Mouse (Mus musculus) liver, embryonic 16.5 days (tissue): ENCODE measurements around the gene Fam228b. TPM values are rescaled to one million over a fixed set of nuclear protein-coding genes. Genes with fewer than 3 reads are reported as not detected.
"Not testable (repeated sequence)": the region's sequence is repeated elsewhere in the genome, so short reads cannot be mapped to it uniquely, and the experiment has no call there.

Experiments used
- ATAC-seq: fragments of 200-750 bp; cut with Nextera tagmentation; 2 replicates; pipeline ENCODE4 v1.8.0; 2017; ENCODE audit warnings: low read depth, mild to moderate bottlenecking, moderate number of reproducible peaks, moderate library complexity
- H3K27ac ChIP-seq: fragments of 300-500 bp; sonication (generic); 2 replicates; pipeline ENCODE4 v1.5.1; 2014; ENCODE audit warnings: mild to moderate bottlenecking, low read length
- H3K27me3 ChIP-seq: fragments of 300-500 bp; sonication (generic); 2 replicates; pipeline ENCODE4 v1.6.1; 2014; ENCODE audit warnings: low read depth, low read length, mixed read lengths; ENCODE audit not compliant: control insufficient read depth, insufficient read depth
- H3K36me3 ChIP-seq: fragments of 300-500 bp; sonication (generic); 2 replicates; pipeline ENCODE4 v1.6.1; 2014; ENCODE audit warnings: mild to moderate bottlenecking; ENCODE audit not compliant: control insufficient read depth, insufficient read depth
- H3K4me1 ChIP-seq: fragments of 300-500 bp; sonication (generic); 2 replicates; pipeline ENCODE4 v1.6.1; 2014; ENCODE audit warnings: low read depth, low read length, mixed read lengths; ENCODE audit not compliant: control insufficient read depth
- H3K4me2 ChIP-seq: fragments of 300-500 bp; sonication (generic); 2 replicates; pipeline ENCODE4 v1.6.1; 2014; ENCODE audit warnings: low read depth, low read length, mixed read lengths
- H3K4me3 ChIP-seq: fragments of 300-500 bp; sonication (generic); 2 replicates; pipeline ENCODE4 v1.5.1; 2014; ENCODE audit warnings: low read depth, mild to moderate bottlenecking, low read length
- H3K9ac ChIP-seq: fragments of 300-500 bp; sonication (generic); 2 replicates; pipeline ENCODE4 v1.6.1; 2014; ENCODE audit warnings: low read depth, low read length
- H3K9me3 ChIP-seq: fragments of 300-500 bp; sonication (generic); replicated peaks from 2 replicates; pipeline ENCODE4 v1.6.1; 2016; ENCODE audit warnings: low read length; ENCODE audit not compliant: control insufficient read depth
- WGBS: fragments of 180-500 bp; shearing (Covaris S2); extraction: QIAGEN DNeasy Blood & Tissue Kit; methylation state at CpG from one replicate; pipeline ENCODE4 v1.1.7; 2014; ENCODE audit not compliant: insufficient replicate concordance; 5-methylcytosine and 5-hydroxymethylcytosine counted together
- polyA plus RNA-seq: library from polyadenylated mRNA; unstranded; fragments of >200 nt; fragmentation: Nextera tagmentation; extraction: Ambion mirVana; gene quantifications from 2 replicates; pipeline ENCODE4 v1.2.1, GENCODE M21; 2015

Gene Fam228b
- polyA plus RNA-seq, 1 experiment from 2014 or later = 0.42 TPM

- H3K36me3 ChIP-seq, H3K9ac ChIP-seq, H3K4me2 ChIP-seq, H3K9me3 ChIP-seq, H3K27me3 ChIP-seq, H3K4me3 ChIP-seq, H3K27ac ChIP-seq, ATAC-seq, H3K4me1 ChIP-seq: not testable (repeated sequence)
- WGBS = 83% methylated on average over 25 of the region's 25 CpGs
Observed at GRCm38 (mm10) chr12:4788128-4788527, 19.1 kb upstream of the Fam228b start.

GRCm38 (mm10) chr12:4784466-4784865, 15.4 kb upstream of the Fam228b start:
- Histone ChIP-seq H3K27me3 (no peaks in the 10 kb centered on the region), H3K27ac (no peak overlapping the region), H3K4me3 (no peak overlapping the region), H3K9ac (no peak overlapping the region), H3K9me3 (no peaks in the 10 kb centered on the region), H3K4me2 (no peak overlapping the region), H3K4me1 (no peaks in the 10 kb centered on the region), H3K36me3 (no peaks in the 10 kb centered on the region)
- ATAC-seq = no peak
- 54% methylated on average over 2 of the region's 2 CpGs for WGBS

GRCm38 (mm10) chr12:4783598-4783997, 14.5 kb upstream of the Fam228b start:
- Histone ChIP-seq H3K9me3 (no peaks in the 10 kb centered on the region), H3K27ac (no peak overlapping the region), H3K4me1 (no peaks in the 10 kb centered on the region), H3K36me3 (no peaks in the 10 kb centered on the region), H3K4me3 (no peak overlapping the region), H3K27me3 (no peaks in the 10 kb centered on the region), H3K9ac (no peak overlapping the region), H3K4me2 (no peak overlapping the region)
- WGBS = 56% methylated on average over 5 of the region's 5 CpGs
- ATAC-seq = no peak

- not testable (repeated sequence) for H3K36me3 ChIP-seq, H3K9me3 ChIP-seq, H3K27ac ChIP-seq
Observed at GRCm38 (mm10) chr12:4781725-4782404, 12.8 kb upstream of the Fam228b start.

GRCm38 (mm10) chr12:4781270-4781669, 12.2 kb upstream of the Fam228b start:
- Histone ChIP-seq H3K27me3 (no peaks in the 10 kb centered on the region), H3K4me3 (no peak overlapping the region), H3K9ac (no peak overlapping the region), H3K36me3 (no peaks in the 10 kb centered on the region), H3K4me2 (no peak overlapping the region), H3K27ac (no peak overlapping the region), H3K9me3 (no peaks in the 10 kb centered on the region), H3K4me1 (no peaks in the 10 kb centered on the region)
- no peak for ATAC-seq
- WGBS = 34% methylated on average over 1 of the region's 1 CpGs

More at GRCm38 (mm10) chr12:4781725-4782404, 12.8 kb upstream of the Fam228b start:
- ATAC-seq, H3K9ac ChIP-seq, H3K4me1 ChIP-seq, H3K27me3 ChIP-seq, H3K4me2 ChIP-seq, H3K4me3 ChIP-seq: not testable (repeated sequence)
- 78% methylated on average over 9 of the region's 9 CpGs for WGBS

- no peaks in the 10 kb centered on the region; the same call in none of the 2 replicates for H3K4me1 ChIP-seq
- no peaks in the 10 kb centered on the region for H3K36me3 ChIP-seq
- H3K9me3 ChIP-seq = no peaks in the 10 kb centered on the region
- H3K4me2 ChIP-seq = no peak overlapping the region
- WGBS = 46% methylated on average over 2 of the region's 2 CpGs
- H3K4me3 ChIP-seq = no peak overlapping the region
- no peak overlapping the region for H3K9ac ChIP-seq
- H3K27me3 ChIP-seq = no peaks in the 10 kb centered on the region
- no peak overlapping the region for H3K27ac ChIP-seq
- ATAC-seq = no peak
Observed at GRCm38 (mm10) chr12:4780245-4780644, 11.2 kb upstream of the Fam228b start.

- 70% methylated on average over 6 of the region's 6 CpGs for WGBS
- no peaks in the 10 kb centered on the region for H3K9me3 ChIP-seq
- ATAC-seq = no peak
- H3K4me2 ChIP-seq = no peak overlapping the region
- no peaks in the 10 kb centered on the region for H3K36me3 ChIP-seq
- no peak overlapping the region for H3K9ac ChIP-seq
- peaks cover 4% of the 10 kb centered on the region for H3K4me1 ChIP-seq
- no peaks in the 10 kb centered on the region for H3K27me3 ChIP-seq
- no peak overlapping the region for H3K4me3 ChIP-seq
- H3K27ac ChIP-seq = no peak overlapping the region
Observed at GRCm38 (mm10) chr12:4777734-4778133, 8.7 kb upstream of the Fam228b start.

GRCm38 (mm10) chr12:4775588-4775949, 6.5 kb upstream of the Fam228b start:
- Histone ChIP-seq H3K9ac (0 out of 2 replicates have a peak overlapping the region, but pooled peaks have one; percentile 5), H3K27ac (no peak overlapping the region), H3K4me1 (peaks cover 4% of the 10 kb centered on the region), H3K36me3 (no peaks in the 10 kb centered on the region), H3K27me3 (no peaks in the 10 kb centered on the region), H3K4me3 (no peak overlapping the region), H3K4me2 (peak overlapping the region; percentile 14; the same call in 1 of the 2 replicates), H3K9me3 (no peaks in the 10 kb centered on the region)
- 33% methylated on average over 9 of the region's 9 CpGs for WGBS
- no peak for ATAC-seq

- ATAC-seq = peak; percentile 69
- Histone ChIP-seq H3K4me1 (peaks cover 4% of the 10 kb centered on the region), H3K27me3 (no peaks in the 10 kb centered on the region), H3K9ac (0 out of 2 replicates have a peak overlapping the region, but pooled peaks have one; percentile 5), H3K9me3 (no peaks in the 10 kb centered on the region), H3K4me2 (peak overlapping the region; percentile 14; the same call in 1 of the 2 replicates), H3K4me3 (no peak overlapping the region), H3K27ac (no peak overlapping the region), H3K36me3 (no peaks in the 10 kb centered on the region)
- 28% methylated on average over 8 of the region's 8 CpGs for WGBS
Observed at GRCm38 (mm10) chr12:4774895-4775587, 6.0 kb upstream of the Fam228b start.
